Mouse (Mus musculus) limb, embryonic 15.5 days (tissue): ENCODE measurements around the gene Klc2. TPM values are rescaled to one million over a fixed set of nuclear protein-coding genes. Genes with fewer than 3 reads are reported as not detected.

ENCODE experiments used
- ATAC-seq: fragments of 200-750 bp; cut with Nextera tagmentation; 2 replicates; pipeline ENCODE4 v1.8.0; 2017; ENCODE audit warnings: low read depth, moderate TSS enrichment; ENCODE audit not compliant: insufficient number of reproducible peaks, low FRiP score, low TSS enrichment
- H3K27ac ChIP-seq: fragments of 300-500 bp; sonication (generic); 2 replicates; pipeline ENCODE4 v1.5.1; 2015; ENCODE audit warnings: moderate library complexity, mild to moderate bottlenecking, inconsistent platforms
- H3K27me3 ChIP-seq: fragments of 300-500 bp; sonication (generic); 2 replicates; pipeline ENCODE4 v1.6.1; 2015; ENCODE audit warnings: inconsistent platforms
- H3K36me3 ChIP-seq: fragments of 300-500 bp; sonication (generic); 2 replicates; pipeline ENCODE4 v1.6.1; 2015; ENCODE audit warnings: inconsistent platforms
- H3K4me1 ChIP-seq: fragments of 300-500 bp; sonication (generic); 2 replicates; pipeline ENCODE4 v1.6.1; 2015; ENCODE audit warnings: inconsistent platforms
- H3K4me2 ChIP-seq: fragments of 300-500 bp; sonication (generic); 2 replicates; pipeline ENCODE4 v1.6.1; 2015; ENCODE audit warnings: mild to moderate bottlenecking, inconsistent platforms
- H3K4me3 ChIP-seq: fragments of 300-500 bp; sonication (generic); 2 replicates; pipeline ENCODE4 v1.5.1; 2015; ENCODE audit warnings: mild to moderate bottlenecking, inconsistent platforms
- H3K9ac ChIP-seq: fragments of 300-500 bp; sonication (generic); 2 replicates; pipeline ENCODE4 v1.6.1; 2015; ENCODE audit warnings: inconsistent platforms
- H3K9me3 ChIP-seq: fragments of 300-500 bp; sonication (generic); 2 replicates; pipeline ENCODE4 v1.6.1; 2016; ENCODE audit warnings: inconsistent platforms
- WGBS: fragments of 180-500 bp; shearing (Covaris S2); methylation state at CpG from one replicate; pipeline ENCODE4 v1.1.7; 2015; 5-methylcytosine and 5-hydroxymethylcytosine counted together
- polyA plus RNA-seq: library from polyadenylated mRNA; unstranded; fragments of >200 nt; fragmentation: Nextera tagmentation; extraction: Ambion mirVana; gene quantifications from 2 replicates; pipeline ENCODE4 v1.2.1, GENCODE M21; 2015

Klc2 gene
- polyA plus RNA-seq, 1 experiment from 2014 or later, result 16.9 TPM

DNA sequence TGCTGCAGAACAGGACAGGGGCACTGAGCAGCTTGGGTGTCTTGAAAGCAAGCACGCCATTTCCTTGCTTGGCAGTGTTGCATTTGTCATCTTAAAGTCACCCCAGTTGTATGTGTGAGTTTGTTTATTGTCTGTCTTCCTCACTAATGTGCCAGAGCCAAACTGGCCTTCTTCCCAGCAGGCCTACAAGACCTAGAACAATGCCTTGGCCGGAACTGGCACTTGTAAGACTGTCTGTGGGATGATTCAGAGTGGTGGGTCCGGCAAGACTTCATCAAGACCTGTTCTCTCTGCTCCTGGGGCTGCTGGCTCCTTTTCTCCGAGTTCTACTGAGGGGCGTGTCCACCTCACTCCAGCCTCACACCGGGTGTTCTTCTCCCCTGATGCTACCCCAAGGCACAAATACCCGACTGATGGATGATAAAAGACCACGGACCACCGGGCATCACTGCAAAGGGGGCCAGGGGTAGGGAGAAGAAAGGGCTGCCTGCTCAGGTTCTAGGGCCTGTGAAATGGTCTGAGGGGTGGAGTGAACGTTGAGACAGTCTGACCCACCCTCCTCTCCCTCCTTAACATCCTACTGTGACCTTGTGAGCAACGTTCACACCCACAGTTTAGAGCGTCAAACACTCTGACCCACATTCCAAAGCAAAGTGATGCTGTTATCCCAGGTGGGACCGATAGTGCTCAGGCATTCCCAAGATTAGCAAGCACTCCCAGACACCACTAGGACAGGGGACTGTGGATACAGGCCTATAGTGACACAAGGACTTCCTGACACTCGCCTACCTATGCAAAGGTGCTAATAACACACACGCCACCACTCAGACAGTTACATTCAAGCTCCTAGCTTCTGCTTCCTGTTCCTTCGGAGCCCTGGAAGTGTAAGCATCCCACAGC lies 60.2 kb downstream of the Klc2 start:
- no peak for ATAC-seq
- no peak overlapping the region for H3K9ac ChIP-seq
- H3K27ac ChIP-seq, result peak overlapping the region; percentile 38; the same call in 1 of the 2 replicates

More for the DNA sequence above, 60.2 kb downstream of the Klc2 start:
- H3K4me2 ChIP-seq, result no peak overlapping the region
- 30% methylated on average over 16 of the region's 16 CpGs for WGBS
- H3K4me1 ChIP-seq, result peaks cover 48% of the 10 kb centered on the region
- peaks cover 11% of the 10 kb centered on the region for H3K27me3 ChIP-seq
- no peak overlapping the region for H3K4me3 ChIP-seq
- no peaks in the 10 kb centered on the region for H3K9me3 ChIP-seq
- H3K36me3 ChIP-seq, result no peaks in the 10 kb centered on the region

Other genes with a start within 250 kb of the Klc2 start
- gene Actn3, start 240.7 kb downstream of the Klc2 start, polyA plus RNA-seq, result 9.5 and 14.1 TPM in 2 replicates
- gene Zdhhc24, start 239.9 kb downstream of the Klc2 start, polyA plus RNA-seq, result 9.9 and 11.4 TPM in 2 replicates
- 3.0 and 3.3 TPM in 2 replicates for gene Bbs1, start 211.9 kb downstream of the Klc2 start, polyA plus RNA-seq
- gene Dpp3, start 190.3 kb downstream of the Klc2 start, polyA plus RNA-seq, result 127 and 135 TPM in 2 replicates
- 2.6 and 4.0 TPM in 2 replicates for gene Peli3, start 175.4 kb downstream of the Klc2 start, polyA plus RNA-seq
- 80.5 and 83.4 TPM in 2 replicates for gene Mrpl11, start 156.4 kb downstream of the Klc2 start, polyA plus RNA-seq
- not detected in 2 replicates for gene Npas4, start 128.2 kb downstream of the Klc2 start, polyA plus RNA-seq
- 4.4 and 5.2 TPM in 2 replicates for gene Slc29a2, start 94.7 kb downstream of the Klc2 start, polyA plus RNA-seq
- 45.1 and 47.9 TPM in 2 replicates for gene B4gat1, start 79.7 kb downstream of the Klc2 start, polyA plus RNA-seq
- gene AC124502.3, start 79.7 kb downstream of the Klc2 start, polyA plus RNA-seq, result 2.5 and 3.0 TPM in 2 replicates
- 41.6 and 42.4 TPM in 2 replicates for gene Brms1, start 77.2 kb downstream of the Klc2 start, polyA plus RNA-seq
- 2.6 and 3.2 TPM in 2 replicates for gene Rin1, start 68.1 kb downstream of the Klc2 start, polyA plus RNA-seq
- 95.9 and 117 TPM in 2 replicates for gene Cd248, start 50.5 kb downstream of the Klc2 start, polyA plus RNA-seq
- 1.0 and 2.2 TPM in 2 replicates for gene Tmem151a, start 33.0 kb downstream of the Klc2 start, polyA plus RNA-seq
- 126 and 140 TPM in 2 replicates for gene Yif1a, start 30.0 kb downstream of the Klc2 start, polyA plus RNA-seq
- 17.6 and 26.3 TPM in 2 replicates for gene Cnih2, start 20.0 kb downstream of the Klc2 start, polyA plus RNA-seq
- gene Rab1b, start 11.5 kb downstream of the Klc2 start, polyA plus RNA-seq, result 239 and 270 TPM in 2 replicates
- 19.9 and 23.7 TPM in 2 replicates for gene Pacs1, start 154.6 kb upstream of the Klc2 start, polyA plus RNA-seq
- gene Sf3b2, start 176.9 kb upstream of the Klc2 start, polyA plus RNA-seq, result 291 and 302 TPM in 2 replicates
- gene Gal3st3, start 179.8 kb upstream of the Klc2 start, polyA plus RNA-seq, result 4.7 and 5.5 TPM in 2 replicates
- not detected in 2 replicates for gene Catsper1, start 217.2 kb upstream of the Klc2 start, polyA plus RNA-seq
- 40.0 and 50.9 TPM in 2 replicates for gene Cst6, start 231.0 kb upstream of the Klc2 start, polyA plus RNA-seq
- gene Eif1ad, start 248.2 kb upstream of the Klc2 start, polyA plus RNA-seq, result 57.3 and 60.1 TPM in 2 replicates
- 372 and 374 TPM in 2 replicates for gene Banf1, start 248.6 kb upstream of the Klc2 start, polyA plus RNA-seq